Mouse (Mus musculus) limb, embryonic 14.5 days (tissue): ENCODE measurements around the gene Slc25a54. TPM values are rescaled to one million over a fixed set of nuclear protein-coding genes. Genes with fewer than 3 reads are reported as not detected.

ENCODE experiments used
- ATAC-seq: fragments of 200-750 bp; cut with Nextera tagmentation; 2 replicates; pipeline ENCODE4 v1.8.0; 2017; ENCODE audit warnings: low read depth, moderate number of reproducible peaks, moderate TSS enrichment; ENCODE audit not compliant: low FRiP score
- DNase-seq: peaks from one replicate; pipeline ENCODE4 v3.0.0-alpha.2; 2015; ENCODE audit warnings: low spot score
- H3K27ac ChIP-seq: fragments of 300-500 bp; sonication (generic); replicated peaks from 2 replicates; pipeline ENCODE4 v1.5.1; 2014; ENCODE audit warnings: low read depth, mild to moderate bottlenecking, low read length, moderate library complexity, mixed read lengths
- H3K27me3 ChIP-seq: fragments of 300-500 bp; sonication (generic); 2 replicates; pipeline ENCODE4 v1.6.1; 2014; ENCODE audit warnings: low read length, mixed read lengths; ENCODE audit not compliant: control insufficient read depth, insufficient read depth
- H3K36me3 ChIP-seq: fragments of 300-500 bp; sonication (generic); 2 replicates; pipeline ENCODE4 v1.6.1; 2014; ENCODE audit warnings: mild to moderate bottlenecking, low read length, moderate library complexity, mixed read lengths; ENCODE audit not compliant: control insufficient read depth, insufficient read depth
- H3K4me1 ChIP-seq: fragments of 300-500 bp; sonication (generic); 2 replicates; pipeline ENCODE4 v1.6.1; 2014; ENCODE audit warnings: antibody characterized with exemption, low read length, mixed read lengths; ENCODE audit not compliant: control insufficient read depth, insufficient read depth
- H3K4me2 ChIP-seq: fragments of 300-500 bp; sonication (generic); replicated peaks from 2 replicates; pipeline ENCODE4 v1.6.1; 2014; ENCODE audit warnings: low read depth, mild to moderate bottlenecking, low read length, moderate library complexity; ENCODE audit not compliant: severe bottlenecking
- H3K4me3 ChIP-seq: fragments of 300-500 bp; sonication (generic); replicated peaks from 2 replicates; pipeline ENCODE4 v1.5.1; 2014; ENCODE audit warnings: low read length
- H3K9ac ChIP-seq: fragments of 300-500 bp; sonication (generic); 2 replicates; pipeline ENCODE4 v1.6.1; 2014; ENCODE audit warnings: mild to moderate bottlenecking, low read depth, low read length, moderate library complexity; ENCODE audit not compliant: severe bottlenecking
- H3K9me3 ChIP-seq: fragments of 300-500 bp; sonication (generic); 2 replicates; pipeline ENCODE4 v1.6.1; 2016; ENCODE audit warnings: low read length; ENCODE audit not compliant: control insufficient read depth
- POLR2A ChIP-seq: fragments of 200-500 bp; IDR thresholded peaks from 2 replicates; pipeline ENCODE4 v1.8.0; 2012; ENCODE audit warnings: inconsistent platforms, mild to moderate bottlenecking, moderate library complexity, borderline replicate concordance; ENCODE audit not compliant: insufficient read depth, insufficient read length; ENCODE audit errors: extremely low read depth
- WGBS: fragments of 180-500 bp; shearing (Covaris S2); extraction: QIAGEN DNeasy Blood & Tissue Kit; methylation state at CpG from one replicate; pipeline ENCODE4 v1.1.7; 2014; 5-methylcytosine and 5-hydroxymethylcytosine counted together
- polyA plus RNA-seq, 2 experiments: library from polyadenylated mRNA; depleted of rRNA in 1 of 2; stranded (reverse) in 1 of 2; unstranded in 1 of 2; fragments of >200 nt; fragmentation: Nextera tagmentation in 1 of 2; extraction: Ambion mirVana in 1 of 2; gene quantifications; 2 replicates each; pipeline versions ENCODE4 v1.2.1 to v1.2.3; 2012 to 2014

Slc25a54 gene
- polyA plus RNA-seq, 2 experiments, result not detected

DNA sequence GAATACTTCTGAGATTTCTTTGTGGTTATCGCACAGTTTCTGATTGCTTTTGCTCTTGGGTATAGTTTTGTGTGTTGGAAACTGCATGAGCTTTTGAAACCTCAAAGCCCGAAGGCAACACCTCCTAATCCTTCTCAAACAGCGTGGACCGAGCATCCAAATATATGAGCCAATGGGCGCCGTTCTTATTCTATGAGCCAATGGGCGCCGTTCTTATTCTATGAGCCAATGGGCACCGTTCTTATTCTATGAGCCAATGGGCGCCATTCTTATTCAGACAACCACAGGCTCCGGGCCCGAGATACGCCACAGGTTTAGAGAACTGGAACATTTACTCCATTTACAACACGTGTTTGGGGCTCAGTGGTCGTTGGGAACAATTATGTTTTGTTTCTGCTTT is 53.8 kb downstream of the Slc25a54 start:
- Histone ChIP-seq H3K9me3 (peaks cover 3% of the 10 kb centered on the region; the same call in 1 of the 2 replicates), H3K4me1 (no peaks in the 10 kb centered on the region), H3K27me3 (no peaks in the 10 kb centered on the region), H3K27ac (no peak overlapping the region), H3K9ac (no peak overlapping the region), H3K4me2 (no peak overlapping the region), H3K4me3 (no peak overlapping the region), H3K36me3 (peaks cover 20% of the 10 kb centered on the region)
- ATAC-seq (no peak), DNase-seq (no peak)
- WGBS, result 95% methylated on average over 15 of the region's 15 CpGs
- no peak for TF ChIP-seq POLR2A

DNA sequence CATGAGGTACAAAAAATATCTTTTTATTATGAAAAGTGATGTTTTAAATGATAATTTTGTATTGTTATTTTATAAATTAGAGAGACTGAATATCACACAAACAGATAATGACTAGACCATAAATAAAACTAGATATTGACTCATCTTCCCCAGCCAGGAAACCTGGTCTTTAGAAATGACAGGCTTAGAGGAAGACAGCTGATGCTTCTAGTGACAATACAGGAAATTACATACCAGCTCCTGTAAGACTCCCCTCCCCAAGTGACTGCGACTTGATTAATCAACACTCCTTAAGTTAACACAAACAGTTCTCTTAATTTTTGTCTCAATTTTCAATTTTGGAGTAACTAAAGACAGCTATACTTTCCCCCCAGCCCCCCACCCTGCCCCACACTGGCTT is 55.1 kb downstream of the Slc25a54 start:
- H3K36me3 ChIP-seq, result peaks cover 20% of the 10 kb centered on the region
- no peak overlapping the region for H3K27ac ChIP-seq
- H3K9me3 ChIP-seq, result peaks cover 3% of the 10 kb centered on the region; the same call in 1 of the 2 replicates
- TF ChIP-seq POLR2A, result no peak
- no peak for ATAC-seq
- no peak overlapping the region for H3K4me2 ChIP-seq
- no peak overlapping the region for H3K4me3 ChIP-seq
- WGBS, result 91% methylated on average over 1 of the region's 1 CpGs
- H3K27me3 ChIP-seq, result no peaks in the 10 kb centered on the region
- no peak for DNase-seq
- no peaks in the 10 kb centered on the region for H3K4me1 ChIP-seq
- no peak overlapping the region for H3K9ac ChIP-seq

DNA sequence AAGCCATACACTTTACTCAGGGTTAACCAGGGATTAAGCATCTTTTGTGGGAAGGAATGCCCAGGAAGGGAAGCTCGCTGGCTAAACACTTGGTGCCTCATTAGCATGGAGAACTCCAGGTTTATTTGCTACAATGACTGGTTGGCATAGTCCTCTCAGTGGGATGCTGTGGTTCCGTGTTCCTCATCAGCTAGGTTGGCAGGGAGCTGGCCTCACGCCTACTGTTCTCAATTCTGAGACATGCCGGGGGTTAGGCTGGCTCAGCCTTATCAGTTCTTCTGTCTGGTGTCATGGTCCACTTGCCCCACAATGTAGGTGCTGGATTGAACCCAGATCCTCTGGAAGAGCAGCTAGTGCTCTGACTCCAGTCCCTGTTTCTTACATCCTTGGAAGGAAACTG is 72.3 kb downstream of the Slc25a54 start:
- Histone ChIP-seq H3K27ac (no peak overlapping the region), H3K9ac (no peak overlapping the region), H3K4me2 (no peak overlapping the region), H3K9me3 (no peaks in the 10 kb centered on the region), H3K4me3 (no peak overlapping the region), H3K4me1 (peaks cover 16% of the 10 kb centered on the region), H3K27me3 (no peaks in the 10 kb centered on the region), H3K36me3 (peaks cover 7% of the 10 kb centered on the region; the same call in 1 of the 2 replicates)
- no peak for TF ChIP-seq POLR2A
- ATAC-seq (no peak), DNase-seq (no peak)
- WGBS, result 86% methylated on average over 4 of the region's 4 CpGs

DNA sequence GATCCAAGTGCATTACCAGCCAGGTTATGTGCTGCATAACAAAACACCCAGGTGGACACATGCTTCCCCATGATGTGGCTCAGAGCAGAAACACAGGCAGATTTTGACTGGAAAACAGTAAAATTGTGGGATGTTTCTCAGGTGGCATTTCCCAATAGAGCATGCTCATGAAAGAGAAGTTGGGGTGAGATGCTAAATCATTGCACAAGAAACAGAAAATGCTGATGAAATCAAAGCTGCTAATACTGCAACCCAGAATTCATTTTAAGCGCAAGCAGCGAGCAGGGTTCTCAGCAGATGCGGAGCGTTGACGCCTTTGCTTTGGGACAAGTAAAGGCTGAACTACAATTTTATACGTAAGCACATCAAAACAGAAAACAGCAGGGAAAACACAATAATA is 73.1 kb downstream of the Slc25a54 start:
- H3K9ac ChIP-seq, result no peak overlapping the region
- H3K4me2 ChIP-seq, result no peak overlapping the region
- H3K27ac ChIP-seq, result no peak overlapping the region
- no peak for TF ChIP-seq POLR2A
- H3K27me3 ChIP-seq, result no peaks in the 10 kb centered on the region
- H3K4me3 ChIP-seq, result no peak overlapping the region
- H3K9me3 ChIP-seq, result no peaks in the 10 kb centered on the region
- 97% methylated on average over 6 of the region's 6 CpGs for WGBS
- H3K36me3 ChIP-seq, result peaks cover 10% of the 10 kb centered on the region; the same call in 1 of the 2 replicates
- peaks cover 19% of the 10 kb centered on the region for H3K4me1 ChIP-seq
- DNase-seq (no peak), ATAC-seq (no peak)

DNA sequence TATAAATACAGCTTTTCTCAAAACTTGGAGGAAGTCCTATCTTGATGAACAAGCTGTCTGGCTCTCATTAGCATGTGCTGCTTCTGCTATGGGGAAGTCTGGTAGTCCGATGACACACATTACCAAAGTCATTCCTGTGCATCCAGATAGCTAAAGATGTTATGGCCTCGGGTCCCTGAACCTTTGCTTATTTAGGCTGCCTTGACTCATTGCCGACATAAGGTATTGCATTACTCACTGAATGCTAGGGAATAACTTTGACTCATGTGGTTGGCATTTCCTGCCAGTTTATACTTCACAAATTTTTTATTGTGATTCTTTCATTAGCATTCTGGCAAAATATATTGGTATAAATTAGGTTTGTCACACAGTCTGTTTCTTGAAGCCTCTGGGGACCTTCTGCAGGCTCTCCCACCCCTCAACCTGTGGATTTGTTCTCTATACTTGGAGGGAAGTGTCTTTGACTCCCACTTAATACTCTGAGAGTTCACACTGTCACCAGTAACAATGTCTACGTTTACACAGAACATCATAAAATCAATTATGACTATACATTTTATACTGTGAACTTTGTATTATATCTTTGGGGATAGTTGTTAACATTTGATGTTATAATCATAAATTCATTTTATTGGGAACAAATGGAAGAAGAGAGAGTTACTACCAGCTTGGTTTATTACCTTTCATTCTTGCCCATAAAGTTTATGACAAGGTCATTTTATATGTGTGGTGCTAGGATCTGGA is 75.8 kb downstream of the Slc25a54 start:
- 37% methylated on average over 4 of the region's 4 CpGs for WGBS
- peaks cover 29% of the 10 kb centered on the region for H3K36me3 ChIP-seq
- no peaks in the 10 kb centered on the region for H3K9me3 ChIP-seq

More for the DNA sequence above, 75.8 kb downstream of the Slc25a54 start:
- Histone ChIP-seq H3K4me2 (no peak overlapping the region), H3K9ac (no peak overlapping the region), H3K4me1 (peaks cover 19% of the 10 kb centered on the region), H3K4me3 (no peak overlapping the region), H3K27me3 (no peaks in the 10 kb centered on the region), H3K27ac (no peak overlapping the region)
- DNase-seq (no peak), ATAC-seq (no peak)
- no peak for TF ChIP-seq POLR2A
